Mouse (Mus musculus) heart, adult 10 weeks (tissue): Measurements from ENCODE around the gene Matn4. TPM values are rescaled to one million over a fixed set of nuclear protein-coding genes. Genes with fewer than 3 reads are reported as not detected.

Experiments
- polyA plus RNA-seq: library from polyadenylated mRNA; stranded (reverse); fragments of 350-450 nt; fragmentation: Illumina TruSeq; extraction: RNeasy Lipid Tissue Mini Kit (QIAGEN cat#74804); gene quantifications from one replicate; pipeline ENCODE4 v1.2.3, GENCODE M21; 2014; ENCODE audit warnings: low read depth, low replicate concordance

The Matn4 gene
- 0.47 TPM for polyA plus RNA-seq

GRCm38 (mm10) chr2:164405060-164405459 lies at the start of gene Matn4:
Matn4 (minus strand) TSS chr2:164405160.

GRCm38 (mm10) chr2:164443460-164444000 lies 38.6 kb upstream of the Matn4 start, which contains the start of gene Sdc4:
Sdc4 (minus strand) TSS chr2:164443887.

GRCm38 (mm10) chr2:164402906-164403305 lies 2.1 kb downstream of the Matn4 start, which contains the start of gene Rbpjl:
Rbpjl (plus strand) TSS chr2:164403141.

DNA sequence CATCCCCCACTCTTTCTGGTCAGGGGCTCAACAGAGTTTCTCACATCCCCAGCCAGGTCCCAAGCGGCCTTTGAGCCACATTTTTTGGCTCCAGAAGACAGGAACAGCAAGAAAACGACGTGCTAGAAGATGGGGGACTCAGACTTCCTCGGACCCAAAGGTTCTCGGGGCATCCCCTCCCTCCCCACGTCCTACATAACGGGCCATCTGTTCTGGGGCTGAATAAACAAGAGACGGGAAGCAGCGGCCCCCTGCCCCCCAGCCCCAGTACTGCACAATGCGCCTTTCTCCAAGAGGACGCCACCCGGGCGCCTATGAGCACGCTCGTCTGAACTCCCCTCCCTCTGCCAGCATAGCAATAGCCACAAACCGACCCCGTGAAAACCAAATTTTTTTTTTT lies 15.9 kb downstream of the Matn4 start, which contains the start of gene Slpi:
Slpi (minus strand) TSS at position 76 of the 400 bp plus-strand sequence.

Other genes with a start within 250 kb of the Matn4 start
- not detected for gene Kcns1, start 234.0 kb downstream of the Matn4 start, polyA plus RNA-seq
- gene Wfdc5, start 222.4 kb downstream of the Matn4 start, polyA plus RNA-seq = not detected
- not detected for gene Wfdc12, start 214.6 kb downstream of the Matn4 start, polyA plus RNA-seq
- not detected for gene Wfdc15a, start 205.0 kb downstream of the Matn4 start, polyA plus RNA-seq
- gene Wfdc15b, start 183.5 kb downstream of the Matn4 start, polyA plus RNA-seq = not detected
- gene Svs2, start 166.7 kb downstream of the Matn4 start, polyA plus RNA-seq = not detected
- not detected for gene Svs3b, start 148.5 kb downstream of the Matn4 start, polyA plus RNA-seq
- gene Svs4, start 126.7 kb downstream of the Matn4 start, polyA plus RNA-seq = not detected
- not detected for gene Svs3a, start 115.9 kb downstream of the Matn4 start, polyA plus RNA-seq
- not detected for gene Svs6, start 88.4 kb downstream of the Matn4 start, polyA plus RNA-seq
- not detected for gene Svs5, start 72.4 kb downstream of the Matn4 start, polyA plus RNA-seq
- 0.79 TPM for gene Slpi, start 16.1 kb downstream of the Matn4 start, polyA plus RNA-seq
- not detected for gene Rbpjl, start 2.0 kb downstream of the Matn4 start, polyA plus RNA-seq
- gene Sdc4, start 38.7 kb upstream of the Matn4 start, polyA plus RNA-seq = 17.0 TPM
- gene Sys1, start 51.8 kb upstream of the Matn4 start, polyA plus RNA-seq = 24.8 TPM
- not detected for gene Gm20458, start 55.8 kb upstream of the Matn4 start, polyA plus RNA-seq
- not detected for gene Trp53tg5, start 68.6 kb upstream of the Matn4 start, polyA plus RNA-seq
- gene Dbndd2, start 80.9 kb upstream of the Matn4 start, polyA plus RNA-seq = 23.8 TPM
- 27.9 TPM for gene Pigt, start 92.4 kb upstream of the Matn4 start, polyA plus RNA-seq
- gene Wfdc2, start 157.3 kb upstream of the Matn4 start, polyA plus RNA-seq = 2.3 TPM
- not detected for gene Spint3, start 168.3 kb upstream of the Matn4 start, polyA plus RNA-seq
- not detected for gene Wfdc6a, start 180.3 kb upstream of the Matn4 start, polyA plus RNA-seq
- gene Eppin, start 188.4 kb upstream of the Matn4 start, polyA plus RNA-seq = not detected
- not detected for gene Wfdc6b, start 208.4 kb upstream of the Matn4 start, polyA plus RNA-seq
- not detected for gene Wfdc8, start 208.5 kb upstream of the Matn4 start, polyA plus RNA-seq
- not detected for gene Wfdc16, start 233.6 kb upstream of the Matn4 start, polyA plus RNA-seq